Mouse (Mus musculus): ENCODE data around the gene Exoc3l4. TPM values are rescaled to one million over a fixed set of nuclear protein-coding genes. Genes with fewer than 3 reads are reported as not detected.

Gene Exoc3l4
- total RNA-seq (2023), result 1 to 10 TPM; 2.1 to 2.3 TPM

DNA sequence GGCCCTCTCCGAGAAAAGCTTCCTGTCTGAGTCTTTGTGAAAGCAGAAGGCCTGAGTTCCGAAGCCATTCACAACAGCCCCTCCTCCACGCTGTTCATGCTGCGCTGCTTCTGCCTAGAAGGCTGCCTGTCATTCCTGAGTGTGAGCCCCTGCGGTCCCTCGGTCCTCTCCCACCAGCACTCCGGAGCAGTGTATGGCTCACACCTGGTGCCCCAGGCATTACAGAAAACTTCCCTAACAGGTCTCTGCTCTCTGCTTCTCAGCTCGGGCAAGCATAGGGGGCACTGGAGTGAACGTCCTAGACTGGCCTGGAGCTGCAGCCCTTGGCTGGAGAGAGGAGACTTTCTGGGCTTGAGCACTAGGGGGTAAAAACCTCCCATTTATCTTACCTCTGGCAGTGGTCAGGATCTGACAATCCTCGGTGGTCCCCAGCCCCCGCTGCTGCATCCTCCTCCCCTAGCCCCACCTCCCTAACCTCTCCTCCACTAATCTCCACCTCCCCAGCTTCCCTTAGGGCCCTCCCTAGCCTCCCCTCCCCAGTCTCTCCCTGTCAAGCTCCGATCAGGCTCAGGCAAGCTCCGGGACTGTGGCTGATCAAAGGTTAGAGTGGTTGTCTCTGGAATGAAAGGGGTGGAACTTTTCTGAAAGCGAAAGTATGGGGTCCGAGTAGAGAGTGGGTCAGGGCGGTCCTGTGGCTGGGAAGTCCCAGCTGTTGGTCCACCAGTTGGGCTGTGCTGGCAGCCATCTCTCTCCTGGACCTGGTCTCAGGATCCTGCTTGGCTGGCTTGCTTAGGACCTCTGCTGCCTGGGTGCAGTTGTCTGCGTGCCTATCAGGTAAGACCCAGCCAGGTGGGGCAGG is at the start of gene Exoc3l4:
Gene Exoc3l4, plus strand, starts transcription at position 97 of the 859 bp plus-strand sequence.

DNA sequence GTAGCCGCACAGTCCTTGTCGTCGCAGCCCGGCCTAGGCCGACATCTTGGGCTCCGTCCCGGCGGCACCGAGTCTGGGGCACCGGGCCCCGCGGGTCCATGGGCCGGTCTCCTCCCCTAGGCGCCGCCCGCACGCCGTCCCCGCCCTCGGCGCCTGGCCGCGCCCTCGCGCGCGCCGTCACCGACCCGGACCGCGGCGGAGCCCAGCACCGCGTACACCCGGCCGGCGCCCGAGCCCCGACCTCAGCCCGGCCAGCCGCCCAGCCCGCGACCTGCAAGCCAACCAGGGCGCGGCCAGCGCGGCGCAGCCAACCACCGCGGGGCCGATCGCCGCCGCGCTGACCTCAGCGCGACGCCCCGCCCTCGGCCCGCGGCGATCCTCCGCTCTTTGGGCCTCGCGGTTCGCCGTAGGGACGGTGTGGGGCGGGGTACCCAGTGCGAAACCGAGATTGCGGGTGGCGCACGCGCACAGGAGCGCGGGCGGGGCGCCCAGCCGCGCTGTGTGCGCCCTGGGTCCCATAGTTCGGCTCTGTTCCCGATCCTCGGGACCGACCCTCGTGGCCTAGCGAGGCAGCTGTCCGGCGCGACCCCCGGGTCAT is 39.3 kb upstream of the Exoc3l4 start, which contains the start of gene Cdc42bpb:
Gene Cdc42bpb, minus strand, starts transcription at position 343 of the 598 bp plus-strand sequence.

DNA sequence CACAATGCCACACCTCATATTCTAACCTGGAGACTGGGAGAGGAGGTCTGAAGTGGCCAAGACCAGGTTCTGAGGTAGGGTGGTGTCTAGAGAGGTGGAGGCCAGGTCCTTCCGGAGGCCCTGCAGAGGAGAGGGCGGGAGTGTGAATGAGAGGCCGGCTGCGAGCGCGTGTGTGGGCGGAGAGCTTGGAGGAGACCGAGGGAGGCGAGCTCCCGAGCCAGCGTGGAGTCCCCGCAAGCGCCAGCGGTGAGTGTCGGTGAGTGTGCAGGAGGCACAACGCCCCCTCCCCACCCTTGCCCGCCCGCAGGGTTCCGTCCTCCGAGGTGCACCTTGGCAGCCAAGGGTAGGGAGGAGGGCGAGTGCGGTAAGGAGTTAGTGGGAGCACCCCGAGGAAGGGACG is 10.2 kb upstream of the Exoc3l4 start, which contains the start of gene Lbhd2:
Gene Lbhd2, plus strand, starts transcription at position 188 of the 400 bp plus-strand sequence.

DNA sequence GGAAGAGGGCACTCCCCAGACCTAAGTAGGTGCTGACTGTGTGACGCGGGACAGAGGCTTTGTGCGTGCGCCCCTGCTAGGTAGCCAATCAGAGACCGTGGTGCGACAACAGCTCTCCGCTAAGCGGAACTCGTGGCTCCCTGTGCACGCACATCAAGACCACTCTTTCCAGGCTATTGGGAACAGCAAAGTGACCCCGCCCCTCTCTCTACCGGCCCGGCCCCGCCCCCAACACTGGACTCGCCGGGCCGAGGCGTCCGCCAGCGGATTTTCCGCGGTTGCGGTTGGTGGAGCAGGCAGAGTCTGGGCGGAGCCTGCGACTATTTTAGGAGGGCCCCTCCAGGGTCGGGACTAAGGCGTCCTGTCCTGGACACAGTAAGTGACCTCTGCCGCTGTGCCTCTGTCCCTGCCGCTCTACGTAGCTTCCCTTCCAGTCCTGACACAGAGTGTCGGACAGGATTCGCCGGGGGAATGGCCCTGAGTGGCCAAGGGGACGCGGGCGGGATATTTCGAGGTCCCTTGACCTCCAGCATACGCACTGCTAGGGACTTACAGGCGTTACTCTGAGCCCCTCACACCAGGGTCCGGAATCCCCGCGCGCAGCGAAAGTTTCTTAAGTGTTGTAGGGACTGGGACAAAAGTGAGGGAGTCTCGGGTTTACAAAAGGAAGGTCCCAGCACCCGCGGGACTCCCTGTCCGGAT is 25.6 kb downstream of the Exoc3l4 start, which contains the start of gene Tnfaip2:
Gene Tnfaip2, plus strand, starts transcription at position 161 of the 702 bp plus-strand sequence.

Other genes starting within 250 kb of the Exoc3l4 start
- not detected for gene 4930595D18Rik, start 232.5 kb upstream of the Exoc3l4 start, total RNA-seq (2023)
- gene Amn, start 145.9 kb upstream of the Exoc3l4 start, total RNA-seq (2023), result 1 to 10 TPM; 1.0 to 1.4 TPM
- 10 to 100 TPM; 92.7 to 98.8 TPM for gene Cdc42bpb, start 39.3 kb upstream of the Exoc3l4 start, total RNA-seq (2023)
- not detected for gene Lbhd2, start 10.2 kb upstream of the Exoc3l4 start, total RNA-seq (2023)
- gene Tnfaip2, start 25.5 kb downstream of the Exoc3l4 start, total RNA-seq (2023), result 100 to 1,000 TPM; 278 to 292 TPM
- gene Gm266, start 68.8 kb downstream of the Exoc3l4 start, total RNA-seq (2023), result not detected
- 100 to 1,000 TPM; 665 to 707 TPM for gene Eif5, start 121.0 kb downstream of the Exoc3l4 start, total RNA-seq (2023)
- 10 to 100 TPM; 75.3 to 78.6 TPM for gene Mark3, start 157.5 kb downstream of the Exoc3l4 start, total RNA-seq (2023)

Data from monocyte, adult 59 days (primary cell).